Mouse (Mus musculus): ENCODE measurements around the gene Fam69b.

DNA sequence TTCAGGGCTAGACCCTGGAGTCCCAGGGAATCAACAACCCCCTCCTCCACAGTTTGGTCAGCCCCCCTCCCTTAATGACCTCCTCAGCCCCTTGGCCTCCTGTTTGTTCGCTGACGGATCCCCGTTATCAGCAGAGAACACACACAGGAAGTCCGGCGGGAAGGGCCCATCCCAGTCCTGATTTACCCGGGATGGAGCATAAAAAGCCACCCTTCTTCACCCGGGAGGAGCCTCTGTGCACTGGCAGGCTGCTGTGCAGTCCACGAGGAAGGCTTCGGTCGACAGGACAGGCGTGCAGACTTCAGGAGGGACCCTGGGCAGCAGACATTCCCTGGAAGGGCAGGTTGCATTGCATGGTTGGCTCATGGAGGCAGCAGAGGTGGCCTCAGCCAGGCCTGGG is 44.6 kb upstream of the Fam69b start:
- TF ChIP-seq CTCF (IDR thresholded peaks at IDR 0.05; ENCODE audit: insufficient read depth, low read length) (no peak), POLR2A (IDR thresholded peaks at IDR 0.05; ENCODE audit: borderline replicate concordance, extremely low read depth, low read depth, low read length) (peak; percentile 100)

Measured in lung, adult 2 months (tissue).